Mouse (Mus musculus) liver, embryonic 14.5 days (tissue): Measurements from ENCODE around the gene Rph3al.

Experiments
- CTCF ChIP-seq: IDR thresholded peaks from 2 replicates; pipeline ENCODE4 v1.5.1; 2016; ENCODE audit warnings: antibody characterized with exemption, low read depth, control low read depth
- EP300 ChIP-seq: IDR thresholded peaks from 2 replicates; pipeline ENCODE4 v1.6.1; 2016; ENCODE audit warnings: antibody characterized with exemption, low read depth

DNA sequence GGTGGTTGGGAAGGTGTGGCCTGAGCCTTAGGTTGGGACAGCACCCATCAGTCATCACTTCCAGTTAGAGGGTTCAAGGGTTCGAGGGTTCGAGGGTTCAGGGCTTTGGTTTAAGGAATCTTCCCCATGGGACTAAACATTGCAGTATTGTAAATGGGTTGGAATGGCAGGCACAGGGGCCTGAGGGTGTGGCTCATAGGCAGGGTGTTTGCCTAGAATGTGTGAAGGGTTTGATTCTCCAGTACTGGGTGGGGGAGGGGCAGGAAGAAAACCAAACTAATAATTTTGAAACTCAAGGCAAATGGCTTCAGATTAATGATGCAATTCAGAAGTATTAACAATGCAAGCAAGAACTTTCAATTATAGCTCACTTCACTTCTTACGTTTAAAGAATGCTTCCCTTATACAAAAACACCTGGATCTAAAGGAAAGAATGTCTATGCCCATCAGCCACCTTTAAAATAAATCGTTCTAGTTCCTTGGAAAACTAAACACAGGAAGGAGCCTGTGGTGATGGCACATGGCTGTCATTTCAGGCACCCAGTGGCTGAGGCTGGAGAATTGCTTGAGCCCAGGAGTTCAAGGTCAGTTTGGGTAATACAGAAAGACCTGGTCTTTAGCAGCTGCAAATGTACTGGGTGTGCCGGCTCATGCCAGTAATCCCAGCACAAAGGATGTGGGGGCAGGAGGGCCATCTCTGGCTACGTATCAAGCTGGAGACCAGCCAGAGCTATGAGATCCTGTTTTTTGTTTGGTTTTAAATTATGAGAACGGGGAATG is 136.3 kb downstream of the Rph3al start:
- TF ChIP-seq CTCF (no peak), EP300 (no peak)
